Mouse (Mus musculus) liver, embryonic 12.5 days (tissue): Measurements from ENCODE around the gene Per1. TPM values are rescaled to one million over a fixed set of nuclear protein-coding genes. Genes with fewer than 3 reads are reported as not detected.
A peak's percentile ranks its signal among the peaks of the same experiment; 100 is the strongest.

Experiments
- ATAC-seq: fragments of 200-750 bp; cut with Nextera tagmentation; 2 replicates; pipeline ENCODE4 v1.8.0; 2017; ENCODE audit warnings: moderate number of reproducible peaks, mild to moderate bottlenecking, moderate library complexity
- H3K27ac ChIP-seq: fragments of 300-500 bp; sonication (generic); 2 replicates; pipeline ENCODE4 v1.5.1; 2016; ENCODE audit warnings: mild to moderate bottlenecking
- H3K27me3 ChIP-seq: fragments of 300-500 bp; sonication (generic); replicated peaks from 2 replicates; pipeline ENCODE4 v1.6.1; 2016; ENCODE audit warnings: mild to moderate bottlenecking, moderate library complexity
- H3K36me3 ChIP-seq: fragments of 300-500 bp; sonication (generic); 2 replicates; pipeline ENCODE4 v1.6.1; 2016; ENCODE audit warnings: mild to moderate bottlenecking, moderate library complexity
- H3K4me1 ChIP-seq: fragments of 300-500 bp; sonication (generic); 2 replicates; pipeline ENCODE4 v1.6.1; 2016
- H3K4me2 ChIP-seq: fragments of 300-500 bp; sonication (generic); 2 replicates; pipeline ENCODE4 v1.6.1; 2016; ENCODE audit warnings: mild to moderate bottlenecking, moderate library complexity
- H3K4me3 ChIP-seq: fragments of 300-500 bp; sonication (generic); 2 replicates; pipeline ENCODE4 v1.5.1; 2016; ENCODE audit warnings: mild to moderate bottlenecking, moderate library complexity
- H3K9ac ChIP-seq: fragments of 300-500 bp; sonication (generic); 2 replicates; pipeline ENCODE4 v1.6.1; 2016; ENCODE audit warnings: mild to moderate bottlenecking, moderate library complexity
- H3K9me3 ChIP-seq: fragments of 300-500 bp; sonication (generic); replicated peaks from 2 replicates; pipeline ENCODE4 v1.6.1; 2016; ENCODE audit warnings: mild to moderate bottlenecking, moderate library complexity
- WGBS: fragments of 180-500 bp; shearing (Covaris S2); methylation state at CpG from one replicate; pipeline ENCODE4 v1.1.7; 2016; ENCODE audit not compliant: insufficient replicate concordance; 5-methylcytosine and 5-hydroxymethylcytosine counted together
- polyA plus RNA-seq: library from polyadenylated mRNA; unstranded; fragments of >200 nt; fragmentation: Nextera tagmentation; extraction: Ambion mirVana; gene quantifications from 2 replicates; pipeline ENCODE4 v1.2.1, GENCODE M21; 2016

The Per1 gene
- polyA plus RNA-seq, 1 experiment from 2014 or later: 2.5 TPM

GRCm38 (mm10) chr11:69059357-69059974, 35.6 kb upstream of the Per1 start, which contains the start of gene Borcs6:
TSS of gene Borcs6 (plus strand) at chr11:69059717.
- peak; percentile 86 for ATAC-seq
- Histone ChIP-seq H3K27ac (peak within 1 kb of the TSS; percentile 90), H3K4me1 (peaks cover 41% of the 10 kb centered on the region), H3K9me3 (no peaks in the 10 kb centered on the region), H3K36me3 (0 out of 2 replicates have a peak, but pooled peaks cover 2% of the 10 kb centered on the region), H3K27me3 (no peaks in the 10 kb centered on the region), H3K9ac (peak within 1 kb of the TSS; percentile 94), H3K4me2 (peak within 1 kb of the TSS; percentile 91), H3K4me3 (peak within 1 kb of the TSS; percentile 92)
- WGBS: under 1% methylated on average over 64 of the region's 64 CpGs

GRCm38 (mm10) chr11:69059975-69060411, 35.0 kb upstream of the Per1 start:
- H3K27me3 ChIP-seq: no peaks in the 10 kb centered on the region
- H3K4me1 ChIP-seq: peaks cover 45% of the 10 kb centered on the region
- H3K4me2 ChIP-seq: peak overlapping the region; percentile 91
- H3K36me3 ChIP-seq: 0 out of 2 replicates have a peak, but pooled peaks cover 2% of the 10 kb centered on the region
- H3K9me3 ChIP-seq: no peaks in the 10 kb centered on the region
- ATAC-seq: 0 out of 2 replicates have a peak, but pooled peaks have one; percentile 1
- H3K4me3 ChIP-seq: peak overlapping the region; percentile 92
- WGBS: under 1% methylated on average over 49 of the region's 49 CpGs
- H3K27ac ChIP-seq: peak overlapping the region; percentile 90
- H3K9ac ChIP-seq: peak overlapping the region; percentile 94

- ATAC-seq: no peak
- H3K4me1 ChIP-seq: peaks cover 49% of the 10 kb centered on the region
- H3K27me3 ChIP-seq: no peaks in the 10 kb centered on the region
- no peaks in the 10 kb centered on the region for H3K9me3 ChIP-seq
- H3K9ac ChIP-seq: peak overlapping the region; percentile 94
- H3K36me3 ChIP-seq: no peaks in the 10 kb centered on the region
- H3K4me3 ChIP-seq: peak overlapping the region; percentile 92
- H3K27ac ChIP-seq: peak overlapping the region; percentile 90
- WGBS: 2% methylated on average over 40 of the region's 40 CpGs
- peak overlapping the region; percentile 91 for H3K4me2 ChIP-seq
These were observed 34.4 kb upstream of the Per1 start for GRCm38 (mm10) chr11:69060448-69061254.

- WGBS: 24% methylated on average over 17 of the region's 17 CpGs
- Histone ChIP-seq H3K4me3 (peak overlapping the region; percentile 92), H3K9ac (peak overlapping the region; percentile 94), H3K27ac (peak overlapping the region; percentile 90), H3K4me2 (peak overlapping the region; percentile 91), H3K36me3 (no peaks in the 10 kb centered on the region), H3K4me1 (peaks cover 56% of the 10 kb centered on the region), H3K27me3 (no peaks in the 10 kb centered on the region), H3K9me3 (no peaks in the 10 kb centered on the region)
- ATAC-seq: no peak
These were observed 33.6 kb upstream of the Per1 start for GRCm38 (mm10) chr11:69061255-69061912.

GRCm38 (mm10) chr11:69062194-69062760, 32.7 kb upstream of the Per1 start:
- Histone ChIP-seq H3K4me1 (peaks cover 64% of the 10 kb centered on the region), H3K9me3 (no peaks in the 10 kb centered on the region), H3K4me2 (peak overlapping the region; percentile 91), H3K4me3 (peak overlapping the region; percentile 92), H3K27me3 (no peaks in the 10 kb centered on the region), H3K27ac (peak overlapping the region; percentile 75), H3K9ac (peak overlapping the region; percentile 63; the same call in 1 of the 2 replicates), H3K36me3 (no peaks in the 10 kb centered on the region)
- under 1% methylated on average over 17 of the region's 17 CpGs for WGBS
- no peak for ATAC-seq

GRCm38 (mm10) chr11:69062761-69063224, 32.2 kb upstream of the Per1 start:
- Histone ChIP-seq H3K27me3 (no peaks in the 10 kb centered on the region), H3K9ac (peak overlapping the region; percentile 71), H3K36me3 (no peaks in the 10 kb centered on the region), H3K27ac (peak overlapping the region; percentile 80), H3K4me2 (peak overlapping the region; percentile 91), H3K9me3 (no peaks in the 10 kb centered on the region), H3K4me1 (peaks cover 67% of the 10 kb centered on the region), H3K4me3 (peak overlapping the region; percentile 92)
- peak; percentile 68 for ATAC-seq
- WGBS: under 1% methylated on average over 19 of the region's 19 CpGs

GRCm38 (mm10) chr11:69063413-69064201, 31.4 kb upstream of the Per1 start:
- Histone ChIP-seq H3K4me2 (peak overlapping the region; percentile 91), H3K27me3 (no peaks in the 10 kb centered on the region), H3K9ac (peak overlapping the region; percentile 84), H3K4me3 (peak overlapping the region; percentile 92), H3K27ac (peak overlapping the region; percentile 81), H3K9me3 (no peaks in the 10 kb centered on the region), H3K36me3 (no peaks in the 10 kb centered on the region), H3K4me1 (peaks cover 60% of the 10 kb centered on the region)
- WGBS: 1% methylated on average over 31 of the region's 31 CpGs
- no peak for ATAC-seq

GRCm38 (mm10) chr11:69064259-69065133, 30.5 kb upstream of the Per1 start:
- peak overlapping the region; percentile 84 for H3K9ac ChIP-seq
- no peak for ATAC-seq
- no peaks in the 10 kb centered on the region for H3K36me3 ChIP-seq
- H3K4me3 ChIP-seq: peak overlapping the region; percentile 92
- H3K27me3 ChIP-seq: no peaks in the 10 kb centered on the region
- H3K9me3 ChIP-seq: no peaks in the 10 kb centered on the region
- peak overlapping the region; percentile 91 for H3K4me2 ChIP-seq
- peaks cover 58% of the 10 kb centered on the region for H3K4me1 ChIP-seq
- 62% methylated on average over 9 of the region's 9 CpGs for WGBS
- H3K27ac ChIP-seq: peak overlapping the region; percentile 81

- H3K27ac ChIP-seq: peak overlapping the region; percentile 10; the same call in 1 of the 2 replicates
- no peaks in the 10 kb centered on the region for H3K9me3 ChIP-seq
- no peak for ATAC-seq
- peak overlapping the region; percentile 57; the same call in 1 of the 2 replicates for H3K4me3 ChIP-seq
- no peaks in the 10 kb centered on the region for H3K36me3 ChIP-seq
- H3K4me1 ChIP-seq: peaks cover 64% of the 10 kb centered on the region
- no peak overlapping the region for H3K9ac ChIP-seq
- peak overlapping the region; percentile 91 for H3K4me2 ChIP-seq
- H3K27me3 ChIP-seq: no peaks in the 10 kb centered on the region
- WGBS: 57% methylated on average over 3 of the region's 3 CpGs
These were observed 29.6 kb upstream of the Per1 start for GRCm38 (mm10) chr11:69065394-69065925.
